Mouse (Mus musculus) MEL (cell line): ENCODE data around the gene Tpsb2. TPM values are rescaled to one million over a fixed set of nuclear protein-coding genes. Genes with fewer than 3 reads are reported as not detected.

Experiments used
- DNase-seq: peaks from one replicate; pipeline ENCODE4 v3.0.0; 2011; ENCODE audit warnings: low read depth, low spot score
- H3K27ac ChIP-seq: 2 replicates; pipeline ENCODE4 v1.5.1; 2012; ENCODE audit warnings: low read depth, mild to moderate bottlenecking, control low read depth, low read length, moderate library complexity; ENCODE audit not compliant: control insufficient read depth
- H3K27me3 ChIP-seq, 2 experiments: fragments of 150-350 bp in 1 of 2; sonication (generic) in 1 of 2; 2 replicates each; pipeline ENCODE4 v1.6.1; 2012; ENCODE audit warnings: low read length in 2 of 2, mild to moderate bottlenecking in 2 of 2, improper control_type of control experiment in 1 of 2, moderate library complexity in 1 of 2; ENCODE audit not compliant: insufficient read depth in 2 of 2, control insufficient read depth in 1 of 2
- H3K36me3 ChIP-seq, 2 experiments: 2 replicates each; pipeline ENCODE4 v1.6.1; 2012 to 2014; ENCODE audit warnings: low read length in 2 of 2, improper control_type of control experiment in 1 of 2, inconsistent platforms in 1 of 2, mild to moderate bottlenecking in 1 of 2; ENCODE audit not compliant: insufficient read depth in 2 of 2, control insufficient read depth in 1 of 2
- H3K4me1 ChIP-seq, 2 experiments: fragments of 150-350 bp in 1 of 2; sonication (generic) in 1 of 2; 2 replicates each; pipeline ENCODE4 v1.6.1; 2012; ENCODE audit warnings: low read length in 2 of 2, improper control_type of control experiment in 1 of 2, mild to moderate bottlenecking in 1 of 2; ENCODE audit not compliant: insufficient read depth in 2 of 2, control insufficient read depth in 1 of 2
- H3K4me3 ChIP-seq, 2 experiments: fragments of 150-350 bp in 1 of 2; sonication (generic) in 1 of 2; 2 replicates each; pipeline ENCODE4 v1.5.1; 2012; ENCODE audit warnings: low read depth in 2 of 2, low read length in 2 of 2, mild to moderate bottlenecking in 2 of 2, moderate library complexity in 2 of 2, control low read depth in 1 of 2, improper control_type of control experiment in 1 of 2; ENCODE audit not compliant: control insufficient read depth in 1 of 2, insufficient read depth in 1 of 2
- H3K79me2 ChIP-seq: 2 replicates; pipeline ENCODE4 v1.6.1; 2012; ENCODE audit warnings: mild to moderate bottlenecking, low read length, moderate library complexity; ENCODE audit not compliant: control insufficient read depth, poor library complexity, insufficient read depth
- H3K9ac ChIP-seq: 2 replicates; pipeline ENCODE4 v1.6.1; 2012; ENCODE audit warnings: low read depth, mild to moderate bottlenecking, control low read depth, low read length, moderate library complexity; ENCODE audit not compliant: control insufficient read depth, poor library complexity, severe bottlenecking
- H3K9me3 ChIP-seq: fragments of 150-350 bp; sonication (generic); replicated peaks from 2 replicates; pipeline ENCODE4 v1.6.1; 2012; ENCODE audit warnings: mild to moderate bottlenecking, low read length, improper control_type of control experiment, moderate library complexity; ENCODE audit not compliant: insufficient read depth
- CHD2 ChIP-seq: IDR thresholded peaks from 2 replicates; pipeline ENCODE4 v1.6.1; 2011; ENCODE audit warnings: low read length, improper control_type of control experiment
- CTCF ChIP-seq, 3 experiments: IDR thresholded peaks in 2 of 3; conservative IDR thresholded peaks in 1 of 3; 2 replicates each; pipeline ENCODE4 v1.5.1; 2011 to 2012; ENCODE audit warnings: low read length in 3 of 3, low read depth in 2 of 3, mild to moderate bottlenecking in 2 of 3, improper control_type of control experiment in 1 of 3, inconsistent platforms in 1 of 3, mixed read lengths in 1 of 3, moderate library complexity in 1 of 3; ENCODE audit not compliant: control insufficient read depth in 1 of 3, insufficient read depth in 1 of 3, poor library complexity in 1 of 3, severe bottlenecking in 1 of 3
- E2F4 ChIP-seq: IDR thresholded peaks from 2 replicates; pipeline ENCODE4 v1.6.1; 2011; ENCODE audit warnings: low read depth, low read length, improper control_type of control experiment, borderline replicate concordance
- ELF1 ChIP-seq: IDR thresholded peaks from 2 replicates; pipeline ENCODE4 v1.6.1; 2014; ENCODE audit warnings: low read depth, mild to moderate bottlenecking, inconsistent platforms, low read length, improper control_type of control experiment, moderate library complexity
- GABPA ChIP-seq: IDR thresholded peaks from 2 replicates; pipeline ENCODE4 v1.6.1; 2012; ENCODE audit warnings: low read depth, mild to moderate bottlenecking, inconsistent platforms, low read length, improper control_type of control experiment, moderate library complexity
- JUND ChIP-seq: IDR thresholded peaks from 2 replicates; pipeline ENCODE4 v1.6.1; 2011; ENCODE audit warnings: low read depth, mild to moderate bottlenecking, improper control_type of control experiment, low read length
- MAFK ChIP-seq: IDR thresholded peaks from 2 replicates; pipeline ENCODE4 v1.6.1; 2011; ENCODE audit warnings: low read depth, mild to moderate bottlenecking, low read length, improper control_type of control experiment, borderline replicate concordance
- MAX ChIP-seq: IDR thresholded peaks from 2 replicates; pipeline ENCODE4 v1.6.1; 2011; ENCODE audit warnings: low read length, improper control_type of control experiment
- MAZ ChIP-seq: IDR thresholded peaks from 2 replicates; pipeline ENCODE4 v1.6.1; 2012; ENCODE audit warnings: low read depth, mild to moderate bottlenecking, inconsistent platforms, low read length, improper control_type of control experiment
- MEF2A ChIP-seq: IDR thresholded peaks from 2 replicates; pipeline ENCODE4 v1.6.1; 2014; ENCODE audit warnings: low read depth, mild to moderate bottlenecking, inconsistent platforms, low read length, improper control_type of control experiment; ENCODE audit not compliant: poor library complexity, insufficient replicate concordance, severe bottlenecking; ENCODE audit errors: extremely low read depth
- MYB ChIP-seq: IDR thresholded peaks from 2 replicates; pipeline ENCODE4 v1.6.1; 2011; ENCODE audit warnings: mild to moderate bottlenecking, low read depth, low read length, improper control_type of control experiment
- NELFE ChIP-seq: IDR thresholded peaks from 2 replicates; pipeline ENCODE4 v1.6.1; 2011; ENCODE audit warnings: low read depth, low read length, improper control_type of control experiment
- NRF1 ChIP-seq: IDR thresholded peaks from 2 replicates; pipeline ENCODE4 v1.6.1; 2014; ENCODE audit warnings: low read depth, mild to moderate bottlenecking, inconsistent platforms, low read length, improper control_type of control experiment, moderate library complexity; ENCODE audit not compliant: poor library complexity, insufficient read depth, severe bottlenecking
- POLR2A ChIP-seq, 2 experiments: IDR thresholded peaks; 2 replicates each; pipeline ENCODE4 v1.6.1; 2011 to 2012; ENCODE audit warnings: low read length in 2 of 2, mild to moderate bottlenecking in 2 of 2, control low read depth in 1 of 2, improper control_type of control experiment in 1 of 2, low read depth in 1 of 2, moderate library complexity in 1 of 2; ENCODE audit not compliant: control insufficient read depth in 1 of 2, insufficient read depth in 1 of 2, poor library complexity in 1 of 2
- POLR2AphosphoS5 ChIP-seq: IDR thresholded peaks from 2 replicates; pipeline ENCODE4 v1.6.1; 2012; ENCODE audit warnings: low read depth, borderline replicate concordance, mild to moderate bottlenecking, inconsistent platforms, low read length, moderate library complexity, mixed read lengths
- RCOR1 ChIP-seq: IDR thresholded peaks from 2 replicates; pipeline ENCODE4 v1.6.1; 2012; ENCODE audit warnings: low read depth, mild to moderate bottlenecking, inconsistent platforms, low read length, improper control_type of control experiment
- SIN3A ChIP-seq: IDR thresholded peaks from 2 replicates; pipeline ENCODE4 v1.6.1; 2012; ENCODE audit warnings: low read length, improper control_type of control experiment, inconsistent platforms
- SMC3 ChIP-seq: IDR thresholded peaks from 2 replicates; pipeline ENCODE4 v1.6.1; 2011; ENCODE audit warnings: low read depth, low read length, improper control_type of control experiment
- TAL1 ChIP-seq: IDR thresholded peaks from 2 replicates; pipeline ENCODE4 v1.6.1; 2012; ENCODE audit warnings: mild to moderate bottlenecking, inconsistent platforms, low read length, moderate library complexity, mixed read lengths
- TBP ChIP-seq: IDR thresholded peaks from 2 replicates; pipeline ENCODE4 v1.8.0; 2011; ENCODE audit warnings: low read depth, low read length, improper control_type of control experiment
- USF1 ChIP-seq: IDR thresholded peaks from 2 replicates; pipeline ENCODE4 v1.6.1; 2014; ENCODE audit warnings: low read depth, mild to moderate bottlenecking, inconsistent platforms, low read length, improper control_type of control experiment, moderate library complexity
- USF2 ChIP-seq, 2 experiments: IDR thresholded peaks; 2 replicates each; pipeline ENCODE4 v1.6.1; 2011 to 2012; ENCODE audit warnings: improper control_type of control experiment in 2 of 2, low read length in 2 of 2, borderline replicate concordance in 1 of 2, inconsistent platforms in 1 of 2, low read depth in 1 of 2, mild to moderate bottlenecking in 1 of 2; ENCODE audit not compliant: insufficient read depth in 1 of 2
- ZC3H11A ChIP-seq: IDR thresholded peaks from 2 replicates; pipeline ENCODE4 v1.6.1; 2012; ENCODE audit warnings: low read depth, mild to moderate bottlenecking, inconsistent platforms, low read length, improper control_type of control experiment
- ZKSCAN1 ChIP-seq: IDR thresholded peaks from 2 replicates; pipeline ENCODE4 v1.6.1; 2012; ENCODE audit warnings: low read depth, mild to moderate bottlenecking, inconsistent platforms, low read length, improper control_type of control experiment, moderate library complexity
- ZNF384 ChIP-seq: IDR thresholded peaks from 2 replicates; pipeline ENCODE4 v1.6.1; 2012; ENCODE audit warnings: low read depth, mild to moderate bottlenecking, inconsistent platforms, low read length, improper control_type of control experiment
- polyA plus RNA-seq, 2 experiments: library from polyadenylated mRNA; stranded (reverse) in 1 of 2; unstranded in 1 of 2; fragments of >175 nt in 1 of 2; fragments of >200 nt in 1 of 2; gene quantifications; 2 replicates each; pipeline versions ENCODE4 v1.2.1 to v1.2.4; 2012; ENCODE audit warnings: low replicate concordance in 2 of 2, low read depth in 1 of 2; ENCODE audit not compliant: insufficient read length in 2 of 2, insufficient read depth in 1 of 2, missing spikeins in 1 of 2
- total RNA-seq: library from RNA; depleted of rRNA; stranded (reverse); fragments of 300-350 nt; gene quantifications from 2 replicates; pipeline ENCODE4 v1.2.3, GENCODE M21; 2012

Tpsb2 gene
- total and polyA plus RNA-seq, 3 experiments, result not detected

DNA sequence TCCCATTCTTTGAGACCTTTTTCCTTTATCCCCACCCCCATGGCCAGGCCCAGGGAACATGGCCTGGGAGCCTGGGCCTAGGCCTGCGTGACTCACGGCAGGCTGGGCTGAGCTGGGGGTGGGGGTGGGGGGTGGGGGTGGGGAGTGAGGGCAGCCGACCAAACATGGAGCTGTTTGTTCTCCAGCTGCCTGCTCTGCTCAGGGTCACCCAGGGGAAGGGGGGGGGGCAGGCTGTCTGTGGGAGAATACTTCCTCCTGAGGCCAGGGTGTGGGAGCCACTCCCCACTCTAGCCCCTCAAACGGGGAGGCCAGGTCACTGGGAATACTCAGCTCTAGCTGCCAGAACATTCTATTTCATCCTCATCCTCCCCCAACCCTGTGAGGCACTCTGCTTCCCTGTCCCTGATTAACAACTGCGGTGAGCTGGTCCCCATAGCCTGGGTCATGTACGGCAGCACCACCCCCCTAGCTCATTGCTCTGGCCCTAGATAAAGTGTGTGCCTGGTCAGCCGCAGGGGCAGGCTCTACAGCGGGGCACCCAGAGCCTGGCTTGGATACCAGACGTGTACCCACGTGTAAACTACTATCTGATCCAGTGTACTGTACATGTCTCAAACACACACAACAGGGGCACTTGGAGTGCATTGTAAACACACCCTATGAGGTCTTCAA is 39.3 kb downstream of the Tpsb2 start:
- no peaks in the 10 kb centered on the region for H3K36me3 ChIP-seq
- H3K27ac ChIP-seq, result no peak overlapping the region
- no peaks in the 10 kb centered on the region for H3K9me3 ChIP-seq
- no peak for DNase-seq
- no peak overlapping the region for H3K4me3 ChIP-seq
- H3K4me1 ChIP-seq, result no peaks in the 10 kb centered on the region
- TF ChIP-seq SMC3 (no peak), POLR2AphosphoS5 (no peak), ELF1 (no peak), TAL1 (no peak), RCOR1 (no peak), SIN3A (no peak), MEF2A (no peak), GABPA (no peak), USF1 (no peak), MAZ (no peak), TBP (no peak), NRF1 (no peak), ZNF384 (no peak), ZC3H11A (no peak)
- H3K79me2 ChIP-seq, result no peaks in the 10 kb centered on the region
- no peaks in the 10 kb centered on the region for H3K27me3 ChIP-seq
- H3K9ac ChIP-seq, result no peak overlapping the region

DNA sequence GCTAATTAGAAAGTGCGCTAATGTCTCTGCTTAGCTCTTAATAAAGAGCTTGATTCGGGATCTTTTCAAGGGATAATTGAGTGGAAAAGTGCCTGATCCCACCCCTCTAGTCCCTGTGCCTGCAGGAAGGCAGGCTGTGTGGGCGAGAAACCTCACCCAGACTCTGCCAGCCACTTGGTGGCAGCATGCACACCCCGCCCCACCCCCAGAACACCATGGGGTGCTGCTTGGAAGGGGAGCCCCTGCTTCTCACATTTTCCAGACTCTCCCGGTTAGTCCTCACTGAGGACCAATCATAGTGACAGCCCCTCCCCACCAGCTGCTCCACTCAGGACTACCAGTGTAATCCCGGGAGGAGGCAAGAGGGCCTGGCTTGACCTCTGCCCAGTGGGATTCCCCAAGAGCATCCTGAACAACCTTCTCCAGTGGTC is 39.9 kb downstream of the Tpsb2 start:
- Histone ChIP-seq H3K79me2 (no peaks in the 10 kb centered on the region), H3K9ac (no peak overlapping the region), H3K27me3 (no peaks in the 10 kb centered on the region), H3K27ac (no peak overlapping the region), H3K4me1 (no peaks in the 10 kb centered on the region), H3K9me3 (no peaks in the 10 kb centered on the region), H3K4me3 (no peak overlapping the region), H3K36me3 (no peaks in the 10 kb centered on the region)
- DNase-seq, result no peak
- TF ChIP-seq MAX, result no peak
- TF ChIP-seq E2F4, result no peak
- TF ChIP-seq USF1, result no peak
- no peak for TF ChIP-seq CTCF (IDR thresholded peaks at IDR 0.05 in 2 of 3, conservative IDR thresholded peaks at IDR 0.05 in 1 of 3; ENCODE audit: control insufficient read depth in 1 of 3, insufficient read depth in 1 of 3, low read depth in 2 of 3, low read length in 3 of 3, poor library complexity in 1 of 3, severe bottlenecking in 1 of 3)
- TF ChIP-seq MAFK, result no peak
- TF ChIP-seq NELFE, result no peak
- TF ChIP-seq USF2 (IDR thresholded peaks at IDR 0.05; ENCODE audit: borderline replicate concordance in 1 of 2, insufficient read depth in 1 of 2, low read depth in 1 of 2, low read length in 2 of 2), result no peak
- no peak for TF ChIP-seq SMC3
- no peak for TF ChIP-seq CHD2
- TF ChIP-seq MYB, result no peak
- no peak for TF ChIP-seq JUND
- TF ChIP-seq MEF2A, result no peak
- no peak for TF ChIP-seq ZNF384
- TF ChIP-seq POLR2A (IDR thresholded peaks at IDR 0.05; ENCODE audit: control insufficient read depth in 1 of 2, insufficient read depth in 1 of 2, low read depth in 1 of 2, low read length in 2 of 2, poor library complexity in 1 of 2), result no peak
- TF ChIP-seq TBP, result no peak
- TF ChIP-seq ZKSCAN1, result no peak
- no peak for TF ChIP-seq SIN3A
- no peak for TF ChIP-seq RCOR1
